Mouse (Mus musculus) G1E-ER4 (cell line): ENCODE data around the gene Rabggta. TPM values are rescaled to one million over a fixed set of nuclear protein-coding genes. Genes with fewer than 3 reads are reported as not detected.

Source experiments
- GATA1 ChIP-seq: IDR thresholded peaks from one replicate; pipeline ENCODE4 v1.8.0; 2012; ENCODE audit warnings: low read length, inconsistent platforms
- polyA plus RNA-seq: library from polyadenylated mRNA; stranded (reverse); fragments of >175 nt; gene quantifications from 2 replicates; pipeline ENCODE4 v1.2.3, GENCODE M21; 2012

Rabggta gene
- polyA plus RNA-seq, 1 experiment, result 19.2 TPM

GRCm38 (mm10) chr14:55671833-55672740, 50.0 kb downstream of the Rabggta start, which contains the start of the genes Gmpr2 and Nedd8:
TSS of gene Gmpr2 (plus strand) at chr14:55671941.
TSS of gene Nedd8 (minus strand) at chr14:55672124.
- TF ChIP-seq GATA1, result no peak

GRCm38 (mm10) chr14:55671486-55671832, 50.6 kb downstream of the Rabggta start:
- no peak for TF ChIP-seq GATA1

Other genes starting within 250 kb of the Rabggta start
- 70.2 and 97.5 TPM in 2 replicates for gene Dhrs4, start 243.5 kb downstream of the Rabggta start, polyA plus RNA-seq
- gene Carmil3, start 231.6 kb downstream of the Rabggta start, polyA plus RNA-seq, result 5.7 and 6.3 TPM in 2 replicates
- 0.09 TPM in 1 of 2 replicates, not detected in the other for gene Cpne6, start 211.8 kb downstream of the Rabggta start, polyA plus RNA-seq
- gene Nrl, start 197.3 kb downstream of the Rabggta start, polyA plus RNA-seq, result not detected in 2 replicates
- 36.2 and 48.8 TPM in 2 replicates for gene Pck2, start 182.0 kb downstream of the Rabggta start, polyA plus RNA-seq
- 39.9 and 43.0 TPM in 2 replicates for gene Dcaf11, start 162.3 kb downstream of the Rabggta start, polyA plus RNA-seq
- 0.41 TPM in 1 of 2 replicates, not detected in the other for gene A730061H03Rik, start 161.9 kb downstream of the Rabggta start, polyA plus RNA-seq
- not detected in 2 replicates for gene Fitm1, start 146.6 kb downstream of the Rabggta start, polyA plus RNA-seq
- 110 and 154 TPM in 2 replicates for gene Psme1, start 144.1 kb downstream of the Rabggta start, polyA plus RNA-seq
- gene Emc9, start 137.0 kb downstream of the Rabggta start, polyA plus RNA-seq, result 21.8 and 22.3 TPM in 2 replicates
- gene Psme2, start 131.2 kb downstream of the Rabggta start, polyA plus RNA-seq, result 36.7 and 49.5 TPM in 2 replicates
- gene Rnf31, start 130.6 kb downstream of the Rabggta start, polyA plus RNA-seq, result 27.7 and 31.5 TPM in 2 replicates
- 18.0 and 38.7 TPM in 2 replicates for gene Irf9, start 118.7 kb downstream of the Rabggta start, polyA plus RNA-seq
- gene Rec8, start 104.2 kb downstream of the Rabggta start, polyA plus RNA-seq, result 51.2 and 93.7 TPM in 2 replicates
- gene Ipo4, start 86.3 kb downstream of the Rabggta start, polyA plus RNA-seq, result 50.5 and 123 TPM in 2 replicates
- 3.7 TPM in 1 of 2 replicates, not detected in the other for gene Gm49378, start 84.4 kb downstream of the Rabggta start, polyA plus RNA-seq
- gene Tm9sf1, start 78.5 kb downstream of the Rabggta start, polyA plus RNA-seq, result 14.7 and 17.9 TPM in 2 replicates
- gene Tssk4, start 72.1 kb downstream of the Rabggta start, polyA plus RNA-seq, result 0.24 TPM in 2 replicates
- 13.0 and 22.6 TPM in 2 replicates for gene Mdp1, start 61.8 kb downstream of the Rabggta start, polyA plus RNA-seq
- 24.5 and 33.3 TPM in 2 replicates for gene Gmpr2, start 50.3 kb downstream of the Rabggta start, polyA plus RNA-seq
- gene Nedd8, start 50.1 kb downstream of the Rabggta start, polyA plus RNA-seq, result 115 and 142 TPM in 2 replicates
- 44.5 and 52.2 TPM in 2 replicates for gene Tinf2, start 40.4 kb downstream of the Rabggta start, polyA plus RNA-seq
- 7.5 and 9.0 TPM in 2 replicates for gene Tgm1, start 8.3 kb downstream of the Rabggta start, polyA plus RNA-seq
- 2.0 and 3.8 TPM in 2 replicates for gene Dhrs1, start 23.4 kb upstream of the Rabggta start, polyA plus RNA-seq
- gene Nop9, start 23.4 kb upstream of the Rabggta start, polyA plus RNA-seq, result 49.1 and 80.2 TPM in 2 replicates
- not detected in 2 replicates for gene Cideb, start 36.2 kb upstream of the Rabggta start, polyA plus RNA-seq
- not detected in 2 replicates for gene Ltb4r2, start 39.2 kb upstream of the Rabggta start, polyA plus RNA-seq
- 0.21 TPM in 1 of 2 replicates, not detected in the other for gene Ltb4r1, start 43.7 kb upstream of the Rabggta start, polyA plus RNA-seq
- 0.01 and 0.06 TPM in 2 replicates for gene Adcy4, start 61.8 kb upstream of the Rabggta start, polyA plus RNA-seq
- gene Ripk3, start 66.6 kb upstream of the Rabggta start, polyA plus RNA-seq, result 0.28 and 0.29 TPM in 2 replicates
- 0.04 TPM in 1 of 2 replicates, not detected in the other for gene Nfatc4, start 100.9 kb upstream of the Rabggta start, polyA plus RNA-seq
- gene Nynrin, start 131.7 kb upstream of the Rabggta start, polyA plus RNA-seq, result 0.05 and 0.06 TPM in 2 replicates
- gene Cbln3, start 162.1 kb upstream of the Rabggta start, polyA plus RNA-seq, result 0.08 and 0.09 TPM in 2 replicates
- gene Khnyn, start 162.7 kb upstream of the Rabggta start, polyA plus RNA-seq, result 15.0 and 15.8 TPM in 2 replicates
- gene Sdr39u1, start 178.0 kb upstream of the Rabggta start, polyA plus RNA-seq, result not detected in 2 replicates
- gene Cma1, start 222.4 kb upstream of the Rabggta start, polyA plus RNA-seq, result not detected in 2 replicates
- not detected in 2 replicates for gene Cma2, start 228.7 kb upstream of the Rabggta start, polyA plus RNA-seq